Mouse (Mus musculus) gastrocnemius, postnatal 25 days (tissue): ENCODE measurements around the gene Mrtfb. TPM values are rescaled to one million over a fixed set of nuclear protein-coding genes. Genes with fewer than 3 reads are reported as not detected.
"Not testable (repeated sequence)": the region's sequence is repeated elsewhere in the genome, so short reads cannot be mapped to it uniquely, and the experiment has no call there.

Experiments
- DNase-seq: peaks from one replicate; pipeline ENCODE4 v3.0.0; 2022
- total RNA-seq, 2 experiments: library from RNA; stranded (reverse); gene quantifications; 1 replicate in 1 of 2; 2 replicates in 1 of 2; pipeline ENCODE4 v1.2.3; 2021

The Mrtfb gene
- total RNA-seq, 2 experiments from 2014 or later, result 18.8 to 20.7 TPM

GRCm38 (mm10) chr16:13276258-13276657, 20.0 kb downstream of the Mrtfb start:
- no peak for DNase-seq

- no peak for DNase-seq
These were observed 20.6 kb downstream of the Mrtfb start for GRCm38 (mm10) chr16:13276709-13277399.

GRCm38 (mm10) chr16:13286425-13286824, 30.1 kb downstream of the Mrtfb start:
- DNase-seq, result not testable (repeated sequence)

DNA sequence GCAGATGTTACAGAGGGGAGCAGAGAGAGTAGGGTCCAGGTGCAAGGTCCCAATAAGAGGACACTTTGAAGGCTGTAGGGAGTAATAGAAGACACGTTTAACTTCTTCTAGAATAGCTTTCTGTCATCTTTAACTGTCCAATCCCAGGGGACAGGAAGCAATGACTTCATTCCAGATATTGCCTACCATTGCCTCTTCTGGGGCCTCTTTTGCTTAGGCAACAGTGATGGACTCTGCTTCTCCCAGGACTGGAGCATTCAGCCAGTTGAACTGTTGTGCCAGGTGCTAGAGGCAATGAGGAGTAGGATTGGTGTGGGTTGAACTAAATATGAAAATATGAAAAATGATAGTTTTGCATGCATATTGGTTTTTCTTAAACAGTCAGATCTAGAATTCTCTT, 41.6 kb downstream of the Mrtfb start:
- no peak for DNase-seq

- DNase-seq, result no peak
These were observed 42.7 kb downstream of the Mrtfb start for GRCm38 (mm10) chr16:13298991-13299390.

DNA sequence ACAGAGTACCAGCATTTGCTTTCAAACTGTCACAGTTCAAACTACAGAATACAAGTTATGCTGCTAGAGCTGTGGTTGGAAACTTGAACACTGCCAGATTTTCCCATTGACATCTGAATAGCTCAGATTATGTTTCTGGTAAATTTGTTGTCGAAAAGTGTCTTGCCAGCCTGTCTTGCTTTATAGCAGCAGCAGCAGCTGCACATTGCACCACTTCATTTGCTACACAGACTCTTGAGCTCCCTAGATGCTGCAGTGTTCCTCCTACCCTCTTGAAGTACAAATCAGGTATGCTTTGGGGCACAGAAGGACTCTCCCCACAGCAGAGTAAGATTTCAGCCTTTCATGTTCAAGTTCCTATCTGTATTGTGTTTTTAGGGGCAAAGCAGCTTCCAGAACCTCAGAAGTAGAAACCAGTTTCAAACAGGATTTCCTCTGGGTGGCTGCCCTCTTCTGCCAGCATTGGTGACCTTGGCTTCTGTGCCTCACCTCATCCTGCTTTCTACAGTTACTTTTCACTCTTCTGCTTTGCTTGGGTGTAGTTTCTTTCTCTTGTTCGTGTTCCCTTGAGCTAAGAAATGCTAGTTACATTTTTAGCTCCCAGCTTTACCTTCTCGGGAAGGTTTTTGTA, 49.9 kb downstream of the Mrtfb start:
- DNase-seq, result no peak

- no peak for DNase-seq
These were observed 53.9 kb downstream of the Mrtfb start for GRCm38 (mm10) chr16:13310096-13310683.

- DNase-seq, result no peak
These were observed 55.1 kb downstream of the Mrtfb start for GRCm38 (mm10) chr16:13311374-13311773.

GRCm38 (mm10) chr16:13313096-13313719, 56.9 kb downstream of the Mrtfb start:
- no peak for DNase-seq

- no peak for DNase-seq
These were observed 67.5 kb downstream of the Mrtfb start for GRCm38 (mm10) chr16:13323751-13324150.

GRCm38 (mm10) chr16:13326622-13327021, 70.3 kb downstream of the Mrtfb start:
- no peak for DNase-seq

DNA sequence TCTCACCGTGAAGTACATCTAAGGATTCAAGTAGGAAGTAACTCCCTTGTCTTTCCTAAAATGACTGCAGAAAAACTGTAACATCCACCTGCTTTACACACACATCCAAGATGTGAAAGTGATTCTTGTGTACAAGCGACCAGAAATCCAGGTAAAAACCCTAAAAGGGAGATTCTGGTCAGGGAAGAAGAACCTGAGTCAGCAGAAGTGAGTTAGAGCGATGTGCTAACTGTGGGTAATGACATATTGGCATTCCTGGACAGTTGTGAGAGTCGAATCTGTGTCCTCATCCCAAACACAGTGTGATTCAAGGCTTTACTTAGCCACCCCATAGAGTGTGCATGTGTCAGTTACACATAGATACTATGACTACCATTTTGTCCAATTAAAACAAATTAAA, 72.4 kb downstream of the Mrtfb start:
- no peak for DNase-seq

DNA sequence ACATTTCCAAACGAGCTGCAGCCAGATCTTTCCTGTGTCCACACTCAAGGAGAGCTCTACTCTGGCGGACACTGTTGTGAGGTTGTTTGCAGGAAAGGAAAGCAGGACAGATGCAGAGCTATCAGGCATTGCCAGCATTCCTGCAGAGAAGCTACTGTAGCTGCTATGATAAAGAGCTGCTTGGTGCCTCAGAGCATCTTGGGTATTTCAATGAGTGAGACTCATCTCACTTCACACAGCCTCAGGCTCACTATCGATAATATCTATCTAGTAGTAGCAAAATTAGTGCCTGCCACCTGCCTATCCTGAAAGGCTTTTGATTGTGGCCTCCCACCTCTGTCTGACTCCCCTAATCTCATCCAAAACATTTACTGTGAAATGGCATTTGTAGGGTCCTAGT, 73.4 kb downstream of the Mrtfb start:
- DNase-seq, result no peak

DNA sequence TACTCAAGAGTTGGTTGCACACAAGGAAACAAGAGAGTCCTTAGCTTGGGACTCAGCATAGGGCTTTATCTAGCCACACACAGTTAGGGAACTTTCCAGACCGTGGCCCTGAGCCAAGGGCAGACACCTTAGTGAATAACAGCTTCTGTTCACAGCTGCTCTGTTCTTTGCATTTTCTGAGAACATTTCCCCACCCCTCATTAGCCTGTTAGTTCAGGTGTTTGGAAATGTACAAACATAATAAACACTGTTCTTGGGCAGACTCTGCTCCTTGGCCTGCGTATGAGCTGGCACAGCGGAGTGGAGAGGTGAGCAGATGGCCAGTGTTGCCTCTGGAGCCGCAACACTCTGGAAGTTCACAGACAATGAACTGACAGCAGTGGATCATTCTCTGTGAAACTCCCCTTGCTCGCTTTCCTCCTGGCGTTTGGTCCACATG, 74.0 kb downstream of the Mrtfb start:
- no peak for DNase-seq

- DNase-seq, result no peak
These were observed 75.6 kb downstream of the Mrtfb start for GRCm38 (mm10) chr16:13331898-13332297.

- DNase-seq, result peak; percentile 42
These were observed 76.3 kb downstream of the Mrtfb start for GRCm38 (mm10) chr16:13332536-13332935.

GRCm38 (mm10) chr16:13333781-13334341, 77.6 kb downstream of the Mrtfb start:
- DNase-seq, result no peak

DNA sequence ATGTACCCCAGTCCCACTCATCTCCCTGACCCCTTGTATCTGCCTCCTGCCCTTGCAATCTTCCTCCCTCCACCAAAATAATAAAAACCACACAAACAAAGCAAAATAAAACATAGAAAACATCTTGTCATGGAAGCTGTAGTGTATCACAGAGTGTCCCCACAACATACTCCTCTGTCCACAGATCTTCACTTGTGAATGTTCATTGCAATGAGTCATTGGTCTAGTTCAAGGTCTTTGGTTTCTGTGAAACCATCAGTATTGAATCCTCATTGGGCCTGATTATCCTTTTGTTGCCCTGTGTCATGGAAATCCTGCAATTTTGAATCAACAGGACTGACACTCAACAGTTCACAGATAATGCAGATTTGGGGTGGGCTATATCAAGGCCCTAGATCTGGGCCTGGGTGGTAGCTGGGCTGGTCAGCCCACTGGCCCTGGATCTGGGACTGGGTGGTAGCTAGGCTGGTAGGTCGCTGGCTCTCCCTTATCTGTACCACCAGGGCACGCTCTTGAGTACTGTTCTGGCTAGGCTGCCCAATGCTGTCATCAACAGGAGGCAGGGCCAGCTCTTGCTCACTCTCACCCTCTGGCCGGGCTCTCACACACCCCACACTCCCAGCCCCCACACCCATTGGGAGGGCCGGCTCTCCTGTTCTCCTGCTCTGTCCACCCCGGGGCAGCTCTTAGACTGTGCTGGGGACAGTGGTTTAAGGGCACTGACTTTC, 80.4 kb downstream of the Mrtfb start:
- no peak for DNase-seq

DNA sequence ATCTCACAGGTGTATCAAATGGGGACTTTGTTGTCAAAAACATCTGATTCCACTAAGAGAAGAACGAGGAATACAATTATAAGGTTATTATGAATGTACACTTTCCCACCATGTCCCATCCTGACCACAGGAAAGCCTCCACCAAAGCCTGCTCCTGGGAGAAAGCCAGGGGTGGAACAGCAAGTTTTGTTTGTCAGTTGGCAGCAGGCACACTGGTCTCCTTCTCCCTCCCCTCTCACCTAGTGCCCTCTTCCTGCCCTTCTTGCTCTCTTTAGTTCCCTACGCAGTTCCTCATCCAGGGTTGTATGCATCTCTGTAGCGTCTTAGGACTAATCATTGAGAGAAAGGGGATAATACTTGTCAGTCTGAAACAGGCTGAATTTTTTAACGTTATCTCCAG, 81.8 kb downstream of the Mrtfb start:
- DNase-seq, result no peak

DNA sequence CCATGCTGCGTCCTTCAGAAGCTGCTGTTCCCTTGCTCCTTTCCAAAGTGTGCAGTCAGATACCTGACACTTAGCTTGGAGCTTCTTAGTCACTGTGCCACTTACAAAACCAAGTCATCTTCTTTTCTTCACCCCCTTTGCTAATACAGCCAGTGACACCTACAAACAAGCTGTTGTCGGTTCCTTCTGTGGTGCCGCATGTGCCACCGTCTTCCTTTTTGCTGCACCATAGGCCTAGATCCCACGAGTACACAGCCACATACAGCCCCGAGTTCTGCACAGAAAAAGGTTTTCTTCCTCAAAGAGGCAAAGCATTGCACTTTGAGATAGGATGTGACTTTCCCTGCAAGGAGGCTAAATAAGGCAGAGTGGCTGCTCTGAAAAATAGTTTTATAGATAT, 83.2 kb downstream of the Mrtfb start:
- no peak for DNase-seq

- DNase-seq, result not testable (repeated sequence)
These were observed 89.5 kb downstream of the Mrtfb start for GRCm38 (mm10) chr16:13345822-13346221.

DNA sequence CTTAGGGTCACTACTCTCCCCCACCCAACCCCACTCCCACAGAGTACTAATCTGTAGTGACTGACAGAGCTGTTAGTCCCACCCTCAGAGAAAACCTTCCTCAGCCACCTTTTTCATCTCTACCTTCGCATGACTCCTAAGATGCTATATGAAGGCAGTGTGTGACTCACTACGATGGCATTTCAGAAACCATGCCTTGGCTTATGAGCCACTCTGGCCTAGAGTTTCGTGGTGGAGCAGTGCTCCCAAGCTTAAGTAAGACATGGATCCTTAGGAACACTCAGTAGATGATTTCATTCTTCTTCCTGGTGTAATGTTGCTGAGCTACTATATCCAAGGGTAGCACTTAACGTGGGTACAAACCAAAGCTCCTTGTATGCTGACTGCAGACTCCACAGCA, 94.4 kb downstream of the Mrtfb start:
- DNase-seq, result no peak
